ENCODE assay signal across 15 mouse cellular contexts in genomic region chr10:109561094-109561493, GRCm38 (mm10).
DNase-seq lines count a peak whose midpoint lies in the region; ATAC-seq and TF ChIP-seq lines count a peak whose summit lies in the region.
"Had no signal": no experiment of that assay in that cellular context is flagged by ENCODE, and none has a peak within 500 bp of the region (broad histone marks: within the 10 kb centered on the region; RNA-seq: fewer than 3 reads in every experiment).

No protein-coding gene starts in this region.

- peak overlapping the region; percentile 12; the same call in 1 of the 2 replicates for H3K27ac ChIP-seq in midbrain, embryonic 15.5 days
- no peak overlapping the region for H3K27ac ChIP-seq in midbrain, embryonic 16.5 days (ENCODE audit: low read length)
- H3K27ac ChIP-seq in olfactory bulb, adult 2 months (ENCODE audit: insufficient read depth, low read depth, low read length): peak overlapping the region; percentile 56
- H3K27ac ChIP-seq: heart, embryonic 15.5 days; kidney, embryonic 15.5 days; limb, embryonic 13.5 days had no signal

- no peak overlapping the region for H3K4me2 ChIP-seq in midbrain, embryonic 15.5 days
- H3K4me2 ChIP-seq in midbrain, embryonic 16.5 days (ENCODE audit: low read length): no peak overlapping the region
- H3K4me2 ChIP-seq: heart, embryonic 15.5 days; kidney, embryonic 15.5 days; limb, embryonic 13.5 days had no signal

- H3K9me3 ChIP-seq in midbrain, embryonic 15.5 days: no peaks in the 10 kb centered on the region
- H3K9me3 ChIP-seq in midbrain, embryonic 16.5 days (replicated peaks; ENCODE audit: control insufficient read depth, low read length, poor library complexity, severe bottlenecking): no peaks in the 10 kb centered on the region
- H3K9me3 ChIP-seq: heart, embryonic 15.5 days; kidney, embryonic 15.5 days; limb, embryonic 13.5 days had no signal

- H3K9ac ChIP-seq in midbrain, embryonic 15.5 days: no peak overlapping the region
- no peak overlapping the region for H3K9ac ChIP-seq in midbrain, embryonic 16.5 days (ENCODE audit: low read depth, low read length)
- H3K9ac ChIP-seq: heart, embryonic 15.5 days; kidney, embryonic 15.5 days; limb, embryonic 13.5 days had no signal

- peak; percentile 70 for ATAC-seq in frontal cortex, adult (ENCODE audit: low TSS enrichment)
- no peak for ATAC-seq in midbrain, embryonic 15.5 days (replicated peaks)
- ATAC-seq in midbrain, embryonic 16.5 days: no peak

- H3K4me3 ChIP-seq in midbrain, embryonic 15.5 days: no peak overlapping the region
- H3K4me3 ChIP-seq in midbrain, embryonic 16.5 days (ENCODE audit: low read depth, low read length): no peak overlapping the region
- H3K4me3 ChIP-seq in olfactory bulb, adult 2 months (ENCODE audit: insufficient read depth, low read depth, low read length): no peak overlapping the region
- H3K4me3 ChIP-seq: heart, embryonic 15.5 days; kidney, embryonic 15.5 days; limb, embryonic 13.5 days had no signal

- H3K27me3 ChIP-seq in midbrain, embryonic 15.5 days (replicated peaks): no peaks in the 10 kb centered on the region
- no peaks in the 10 kb centered on the region for H3K27me3 ChIP-seq in midbrain, embryonic 16.5 days (ENCODE audit: control insufficient read depth, insufficient read depth, low read depth, low read length)
- H3K27me3 ChIP-seq: heart, embryonic 15.5 days; kidney, embryonic 15.5 days; limb, embryonic 13.5 days had no signal

- no peak for DNase-seq in frontal cortex, postnatal 10 days (ENCODE audit: low spot score in 2 of 2)
- peak; percentile 14 for DNase-seq in adrenal gland, postnatal 14 days
- no peak for DNase-seq in kidney, postnatal 10 days
- DNase-seq: cerebellum, adult 11-12 months; heart, adult 11 months; lung, adult 18-20 months; right cerebral cortex, postnatal 25 days; thymus, adult 18-20 months had no signal

- peaks cover 3% of the 10 kb centered on the region; the same call in 1 of the 2 replicates for H3K4me1 ChIP-seq in midbrain, embryonic 15.5 days
- H3K4me1 ChIP-seq in midbrain, embryonic 16.5 days (ENCODE audit: control insufficient read depth, insufficient read depth, low read length): peaks cover 3% of the 10 kb centered on the region; the same call in 1 of the 2 replicates
- peaks cover 3% of the 10 kb centered on the region; the same call in 1 of the 2 replicates for H3K4me1 ChIP-seq in olfactory bulb, adult 2 months (ENCODE audit: control insufficient read depth, insufficient read depth, low read length)
- H3K4me1 ChIP-seq: heart, embryonic 15.5 days; kidney, embryonic 15.5 days; limb, embryonic 13.5 days had no signal

- no peak for TF ChIP-seq CTCF in olfactory bulb, adult 2 months (IDR thresholded peaks at IDR 0.05; ENCODE audit: insufficient read depth, low read depth, low read length)

- H3K36me3 ChIP-seq in midbrain, embryonic 15.5 days (replicated peaks): no peaks in the 10 kb centered on the region
- no peaks in the 10 kb centered on the region for H3K36me3 ChIP-seq in midbrain, embryonic 16.5 days (ENCODE audit: control insufficient read depth, insufficient read depth, low read length)
- H3K36me3 ChIP-seq: heart, embryonic 15.5 days; kidney, embryonic 15.5 days; limb, embryonic 13.5 days had no signal

- 14% methylated on average over 1 of the region's 1 CpGs for WGBS in midbrain, embryonic 15.5 days
- WGBS in midbrain, embryonic 16.5 days: 26% methylated on average over 1 of the region's 1 CpGs
- WGBS in olfactory bulb, adult 2 months: 9% methylated on average over 1 of the region's 1 CpGs

- no peak for TF ChIP-seq POLR2A in olfactory bulb, adult 2 months (IDR thresholded peaks at IDR 0.05; ENCODE audit: insufficient read depth, low read depth, low read length)
